Mouse (Mus musculus) layer of hippocampus, adult 9-11 months (tissue): ENCODE measurements around the gene Zdhhc1.

Source experiments
- DNase-seq: peaks from one replicate; pipeline ENCODE4 v3.0.0; 2022

Gene Zdhhc1

DNA sequence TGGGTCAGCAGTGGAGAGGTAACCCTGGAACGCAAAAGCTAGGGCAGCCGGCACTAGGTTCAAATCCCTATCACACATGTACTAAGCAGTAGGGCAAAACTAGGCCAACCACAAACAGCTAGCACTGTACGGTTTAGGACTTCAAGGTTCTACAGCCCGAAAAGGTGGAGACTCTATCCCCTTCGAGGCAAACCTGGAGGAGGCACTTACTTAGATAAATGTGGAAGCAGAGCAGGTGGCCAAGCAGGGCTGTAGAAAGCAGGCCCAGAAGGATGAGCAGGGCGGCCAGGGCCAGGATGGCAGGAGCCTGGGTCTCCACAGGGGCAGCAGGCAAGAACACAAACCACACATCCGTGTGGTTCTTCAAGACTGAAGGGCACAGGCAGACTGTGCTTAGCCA lies 20.5 kb downstream of the Zdhhc1 start:
- no peak for DNase-seq

GRCm38 (mm10) chr8:105475742-105476141 lies 21.0 kb downstream of the Zdhhc1 start:
- no peak for DNase-seq

GRCm38 (mm10) chr8:105475254-105475653 lies 21.4 kb downstream of the Zdhhc1 start:
- DNase-seq: no peak

GRCm38 (mm10) chr8:105474680-105475079 lies 22.0 kb downstream of the Zdhhc1 start:
- no peak for DNase-seq

DNA sequence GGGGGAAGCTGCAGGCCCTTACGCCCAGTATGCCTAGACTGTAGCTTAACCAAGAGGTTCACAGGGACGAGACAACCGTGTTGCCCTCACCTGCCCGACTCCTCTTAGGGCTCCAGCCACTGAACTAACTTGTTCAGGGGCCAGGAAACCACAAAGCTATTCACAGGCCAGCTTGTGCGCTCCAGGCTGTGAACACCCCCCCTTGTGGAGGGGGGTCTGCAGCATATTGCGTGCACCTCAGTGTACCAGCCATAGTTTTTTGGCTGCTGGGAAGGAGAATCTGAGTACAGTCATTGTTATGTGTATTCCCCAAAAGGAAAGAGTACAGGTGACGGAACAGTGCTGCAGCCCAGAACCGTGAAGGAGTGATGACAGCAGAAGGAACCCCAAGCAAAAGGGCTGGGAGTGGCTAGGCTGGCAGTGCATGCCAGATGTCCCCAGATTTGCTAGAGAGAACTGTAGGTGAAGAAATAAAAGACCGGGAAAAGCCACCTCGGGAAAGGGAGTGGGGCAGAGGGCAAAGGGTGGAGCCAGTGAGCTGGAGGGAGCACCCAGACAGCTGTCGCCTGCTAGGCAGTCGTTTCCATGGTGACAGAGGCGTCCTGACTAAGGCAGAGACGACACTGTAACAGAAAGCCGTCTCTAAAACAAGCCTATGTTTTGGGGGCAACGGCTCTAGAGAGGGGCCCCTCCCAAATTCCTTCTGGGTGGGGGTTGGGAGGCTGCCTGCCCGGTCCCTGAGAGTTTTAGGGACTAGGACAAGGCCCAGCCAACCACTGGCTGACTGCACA lies 22.7 kb downstream of the Zdhhc1 start:
- DNase-seq: no peak

GRCm38 (mm10) chr8:105472983-105473382 lies 23.7 kb downstream of the Zdhhc1 start:
- DNase-seq: no peak

GRCm38 (mm10) chr8:105472414-105472932 lies 24.2 kb downstream of the Zdhhc1 start:
- DNase-seq: no peak

DNA sequence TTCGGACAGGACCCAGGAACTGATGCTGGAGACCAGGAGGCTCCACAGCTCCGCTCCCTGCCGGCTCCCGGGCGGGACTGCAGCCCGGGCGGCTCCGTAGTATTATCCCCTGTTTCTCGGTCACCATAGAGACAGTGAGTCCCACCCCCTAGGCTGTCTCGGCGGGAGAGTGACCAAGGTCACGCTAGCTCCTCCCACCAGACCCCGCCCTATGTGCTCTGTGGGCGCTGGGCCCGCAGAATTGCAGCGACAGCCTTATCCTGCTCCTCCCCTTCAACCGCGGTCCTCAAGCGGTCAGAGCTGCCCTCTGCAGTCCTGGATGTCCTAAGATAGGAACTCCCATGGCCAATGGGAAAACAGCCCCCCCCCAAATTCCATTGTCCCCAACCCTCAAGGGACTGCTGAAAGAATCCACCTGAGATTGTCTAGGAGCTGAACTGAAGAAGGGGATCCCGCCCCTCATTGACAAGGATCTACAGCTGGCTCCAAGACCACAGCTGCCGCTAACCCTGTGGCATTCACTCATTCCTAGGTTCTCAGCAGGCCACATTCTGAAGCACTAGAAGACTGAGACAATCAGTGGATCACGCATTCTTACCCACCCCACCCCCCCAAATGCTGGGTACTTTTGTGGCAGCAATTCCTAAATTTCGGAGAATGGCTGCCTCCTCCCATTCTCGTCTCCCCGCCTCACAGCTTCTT lies 25.2 kb downstream of the Zdhhc1 start, which contains the start of gene Tppp3:
TSS of gene Tppp3 (minus strand) at position 213 of the 702 bp plus-strand sequence.
- peak; percentile 91 for DNase-seq

DNA sequence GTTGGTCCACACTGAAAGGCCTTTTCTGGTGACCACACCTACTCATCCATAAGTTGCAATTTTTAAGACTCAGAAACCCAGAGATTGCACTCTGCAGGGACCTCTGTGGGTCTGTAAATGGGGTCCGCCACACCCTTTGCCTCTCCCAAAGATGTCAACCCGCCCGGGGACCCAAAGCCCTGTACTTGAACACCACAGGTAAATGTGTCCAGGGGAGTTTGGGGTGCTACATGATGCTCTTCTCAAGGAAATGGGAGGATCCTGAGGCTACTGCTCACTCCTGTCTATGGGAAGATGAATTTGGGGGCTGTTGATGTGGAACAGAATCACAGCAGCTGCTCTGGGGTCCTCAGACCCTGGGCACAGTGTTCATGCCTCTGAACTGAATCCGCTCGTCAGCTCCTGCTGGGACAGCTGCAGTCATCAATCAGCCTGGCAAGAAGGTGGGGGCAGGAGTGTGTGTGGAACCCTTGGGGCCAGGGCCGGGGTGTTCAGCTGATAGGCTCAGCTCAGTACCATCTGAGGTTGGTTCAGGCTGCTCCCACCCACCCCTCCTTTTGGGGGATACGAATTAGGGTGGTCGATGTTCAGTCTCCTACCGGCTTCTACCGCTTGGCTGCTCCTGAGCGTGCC lies 25.9 kb downstream of the Zdhhc1 start:
- DNase-seq: no peak

- DNase-seq: no peak
These were observed 26.4 kb downstream of the Zdhhc1 start for GRCm38 (mm10) chr8:105470262-105470661.

GRCm38 (mm10) chr8:105469816-105470215 lies 26.9 kb downstream of the Zdhhc1 start:
- no peak for DNase-seq

GRCm38 (mm10) chr8:105469041-105469695 lies 27.5 kb downstream of the Zdhhc1 start:
- peak; percentile 71 for DNase-seq

DNA sequence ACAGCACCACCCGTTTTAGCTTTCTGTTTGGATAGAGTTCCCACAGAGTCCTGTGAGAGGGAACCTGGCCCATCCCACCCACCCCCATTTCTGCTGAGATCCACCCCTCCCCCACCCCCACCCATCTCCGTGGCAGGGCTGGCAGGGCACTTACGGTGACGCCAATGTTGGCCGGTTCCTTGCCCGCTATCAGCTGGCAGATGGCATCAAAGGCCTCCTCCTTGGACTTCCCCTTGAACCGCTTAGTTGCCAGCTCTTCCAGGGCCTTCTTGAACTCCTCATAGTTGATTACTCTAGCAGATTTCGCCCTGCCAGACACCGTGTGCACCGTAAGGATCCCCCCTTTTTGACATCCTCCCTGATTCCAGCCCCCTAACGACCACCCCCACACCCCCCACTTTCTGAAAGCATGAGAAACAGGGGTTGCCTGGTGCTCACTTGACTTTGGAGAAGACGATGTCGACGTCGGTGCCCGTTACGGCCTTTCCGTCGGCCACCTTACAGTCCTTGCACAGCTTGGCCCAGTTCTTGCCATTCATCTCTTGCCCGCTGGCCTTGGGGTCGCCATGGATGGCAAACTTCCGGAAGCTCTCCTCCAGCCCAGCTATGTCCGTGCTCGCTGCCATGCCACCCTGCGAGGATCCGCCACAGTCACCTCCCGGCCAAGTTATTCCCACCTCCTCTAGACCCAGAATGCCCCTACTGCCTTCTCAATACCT lies 28.5 kb downstream of the Zdhhc1 start:
- no peak for DNase-seq

DNA sequence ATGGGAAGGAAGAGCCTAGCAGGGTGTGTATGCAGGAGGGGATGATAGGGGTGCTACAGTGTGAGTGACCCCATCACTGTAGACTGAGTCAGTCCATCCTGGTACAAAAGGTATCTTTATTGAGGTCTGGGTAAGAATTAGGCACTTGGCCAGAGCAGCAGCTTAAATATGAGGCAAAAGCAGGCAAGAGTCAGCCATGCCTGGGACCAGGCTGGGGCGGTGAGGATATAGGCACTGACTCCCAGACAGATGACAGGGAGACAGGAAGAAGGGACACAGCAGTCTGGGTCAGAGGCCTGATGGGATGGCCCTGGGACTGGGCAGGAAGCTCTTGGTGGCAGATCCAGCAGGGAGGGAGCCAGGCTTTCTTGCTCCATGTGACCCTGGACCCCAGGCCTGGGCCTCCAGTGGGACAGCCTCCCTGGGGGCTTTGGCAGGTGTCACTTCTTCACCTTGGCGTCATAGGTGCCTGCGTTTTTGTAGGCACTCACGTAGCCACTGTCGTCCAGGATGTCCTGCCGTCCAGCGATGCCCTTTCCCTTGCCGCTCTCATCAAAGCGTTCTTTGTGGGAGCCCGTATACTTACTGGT lies 29.2 kb downstream of the Zdhhc1 start:
- no peak for DNase-seq

- DNase-seq: peak; percentile 84
These were observed 29.9 kb downstream of the Zdhhc1 start for GRCm38 (mm10) chr8:105466700-105467291.

DNA sequence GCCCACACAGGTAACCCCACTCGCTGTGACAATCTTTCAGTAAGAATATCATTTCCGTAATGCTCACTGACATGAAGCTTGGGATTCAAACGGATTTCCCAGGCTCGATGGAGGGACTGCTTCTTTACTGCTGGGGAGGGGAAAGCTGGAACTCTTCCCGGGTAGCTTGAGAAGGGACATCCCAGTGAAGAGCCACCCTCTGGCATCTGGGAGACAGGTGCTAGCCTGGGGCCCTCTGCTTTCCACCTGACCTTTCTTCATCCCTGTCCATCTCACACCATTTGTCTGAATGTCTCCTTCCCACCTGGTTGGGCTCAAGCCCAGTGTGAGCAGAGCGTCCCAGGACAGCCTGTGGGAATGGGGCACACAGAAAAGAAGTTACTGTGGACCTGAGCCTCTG lies 30.5 kb downstream of the Zdhhc1 start:
- DNase-seq: no peak

DNA sequence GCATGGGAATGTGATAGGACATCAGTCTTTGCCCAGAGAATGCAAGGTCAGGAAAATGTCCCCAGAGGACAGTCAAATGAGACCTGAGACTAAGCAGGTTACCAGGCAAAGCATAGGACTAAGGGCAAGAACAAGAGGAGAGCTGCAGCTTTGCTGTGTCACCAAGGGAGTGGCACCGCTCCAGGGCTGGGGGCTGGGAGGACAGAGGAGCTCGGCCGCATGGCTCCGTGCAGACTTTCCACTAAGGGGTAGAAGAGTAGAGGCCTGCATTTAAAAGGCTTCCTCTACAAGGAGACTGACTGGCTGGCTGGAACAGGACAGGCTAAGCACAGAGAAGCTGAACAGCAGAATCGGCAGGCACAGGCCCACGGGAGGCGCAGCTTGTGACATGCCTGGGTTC lies 32.1 kb downstream of the Zdhhc1 start:
- DNase-seq: no peak

- DNase-seq: no peak
These were observed 35.5 kb downstream of the Zdhhc1 start for GRCm38 (mm10) chr8:105461085-105461803.

DNA sequence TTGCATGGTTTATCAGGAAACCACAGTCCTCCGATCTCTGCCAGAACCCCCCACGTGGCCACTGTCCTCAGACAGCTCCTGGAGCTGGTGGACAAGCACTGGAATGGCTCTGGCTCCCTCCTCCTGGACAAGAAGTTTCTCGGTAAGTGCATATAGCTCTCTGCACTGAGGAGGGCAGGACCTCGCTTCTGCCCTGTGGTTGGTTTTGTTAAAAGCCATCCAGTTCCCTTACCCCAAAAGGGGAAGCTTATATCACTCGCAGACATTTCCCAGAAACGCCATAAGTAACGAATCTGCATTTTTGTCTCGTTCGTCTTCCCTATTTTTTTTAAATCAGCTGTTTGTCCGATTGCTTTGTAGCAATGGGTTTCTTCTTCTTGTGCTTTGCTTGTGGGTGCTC lies 41.5 kb downstream of the Zdhhc1 start:
- no peak for DNase-seq

DNA sequence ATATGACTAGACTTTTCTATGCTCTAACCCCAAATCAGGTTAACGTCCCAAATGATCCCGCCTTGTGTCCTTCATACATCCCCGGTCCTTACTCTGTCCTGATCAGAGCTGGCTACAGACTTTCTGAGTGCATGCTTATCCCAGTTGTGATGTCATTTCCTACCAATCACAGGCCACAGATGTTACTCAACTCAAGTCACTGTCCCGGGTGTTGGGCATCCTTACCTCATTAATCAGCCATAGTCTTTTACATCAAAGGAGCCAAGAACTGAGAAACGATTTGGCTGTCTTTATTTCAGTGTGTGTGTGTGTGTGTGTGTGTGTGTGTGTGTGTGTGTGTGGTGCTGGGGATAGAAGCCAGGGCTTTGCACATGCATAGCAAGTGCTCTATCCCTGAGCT lies 42.6 kb downstream of the Zdhhc1 start:
- DNase-seq: no peak

DNA sequence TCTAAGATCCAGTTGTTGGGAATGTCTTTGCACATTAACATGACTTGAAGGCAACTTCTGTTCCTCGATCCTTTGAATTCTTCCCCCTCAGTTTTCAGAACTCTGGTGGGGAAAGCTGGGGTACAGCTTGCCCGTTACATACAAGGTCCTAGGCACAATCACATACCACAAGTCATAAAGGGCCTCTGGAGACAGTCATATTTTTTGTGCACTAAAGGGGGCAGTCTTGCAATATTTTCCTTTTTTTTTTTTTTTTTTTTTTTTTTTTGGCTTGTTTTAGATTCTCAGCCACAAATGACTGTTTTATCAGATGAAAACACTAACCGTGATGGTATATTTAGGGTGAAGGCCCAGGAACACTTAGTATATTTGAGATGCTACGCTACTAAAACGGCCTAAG lies 43.4 kb downstream of the Zdhhc1 start:
- no peak for DNase-seq
